Mouse (Mus musculus) forebrain, embryonic 13.5 days (tissue): ENCODE measurements around the gene Kif1a. TPM values are rescaled to one million over a fixed set of nuclear protein-coding genes. Genes with fewer than 3 reads are reported as not detected.

Source experiments
- ATAC-seq: fragments of 200-750 bp; cut with Nextera tagmentation; 2 replicates; pipeline ENCODE4 v1.8.0; 2017
- H3K27ac ChIP-seq: fragments of 300-500 bp; sonication (generic); 2 replicates; pipeline ENCODE4 v1.5.1; 2015; ENCODE audit warnings: inconsistent platforms, mild to moderate bottlenecking, moderate library complexity
- H3K27me3 ChIP-seq: fragments of 300-500 bp; sonication (generic); 2 replicates; pipeline ENCODE4 v1.6.1; 2015; ENCODE audit warnings: mild to moderate bottlenecking, inconsistent platforms
- H3K36me3 ChIP-seq: fragments of 300-500 bp; sonication (generic); 2 replicates; pipeline ENCODE4 v1.6.1; 2015; ENCODE audit warnings: mild to moderate bottlenecking, inconsistent platforms; ENCODE audit not compliant: poor library complexity, severe bottlenecking
- H3K4me1 ChIP-seq: fragments of 300-500 bp; sonication (generic); 2 replicates; pipeline ENCODE4 v1.6.1; 2015; ENCODE audit warnings: inconsistent platforms
- H3K4me2 ChIP-seq: fragments of 300-500 bp; sonication (generic); 2 replicates; pipeline ENCODE4 v1.6.1; 2015; ENCODE audit warnings: inconsistent platforms, mild to moderate bottlenecking, moderate library complexity
- H3K4me3 ChIP-seq: fragments of 300-500 bp; sonication (generic); 2 replicates; pipeline ENCODE4 v1.5.1; 2015; ENCODE audit warnings: mild to moderate bottlenecking, inconsistent platforms
- H3K9ac ChIP-seq: fragments of 300-500 bp; sonication (generic); 2 replicates; pipeline ENCODE4 v1.6.1; 2015; ENCODE audit warnings: mild to moderate bottlenecking, inconsistent platforms
- H3K9me3 ChIP-seq: fragments of 300-500 bp; sonication (generic); replicated peaks from 2 replicates; pipeline ENCODE4 v1.6.1; 2016; ENCODE audit warnings: inconsistent platforms
- WGBS: fragments of 180-500 bp; shearing (Covaris S2); methylation state at CpG from one replicate; pipeline ENCODE4 v1.1.7; 2015; 5-methylcytosine and 5-hydroxymethylcytosine counted together
- polyA plus RNA-seq: library from polyadenylated mRNA; unstranded; fragments of >200 nt; fragmentation: Nextera tagmentation; extraction: Ambion mirVana; gene quantifications from 2 replicates; pipeline ENCODE4 v1.2.1, GENCODE M21; 2015

Kif1a gene
- polyA plus RNA-seq, 1 experiment from 2014 or later: 205 TPM

DNA sequence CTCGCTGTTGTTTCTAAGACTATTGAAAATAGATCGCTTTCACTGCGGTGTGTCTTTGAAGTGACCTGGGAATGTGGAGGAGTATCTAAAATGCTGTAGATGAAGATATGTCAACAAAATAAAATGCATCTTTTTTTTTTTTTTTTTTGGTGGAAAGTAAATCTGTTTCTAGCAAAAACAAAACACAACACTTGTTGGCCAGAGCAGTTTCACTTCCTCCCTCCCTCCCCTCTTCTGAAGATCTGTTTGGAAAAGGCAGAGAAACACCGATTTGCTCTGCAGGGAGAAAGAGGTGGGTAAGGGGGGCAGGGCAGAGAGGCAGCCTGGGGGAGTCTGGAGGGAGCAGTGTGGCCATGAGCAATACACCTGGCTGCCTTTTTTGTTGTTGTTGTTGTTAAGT is 88.4 kb downstream of the Kif1a start:
- H3K4me2 ChIP-seq: no peak overlapping the region
- 90% methylated on average over 4 of the region's 4 CpGs for WGBS
- H3K4me3 ChIP-seq: no peak overlapping the region
- ATAC-seq: no peak
- H3K36me3 ChIP-seq: peaks cover 21% of the 10 kb centered on the region
- no peak overlapping the region for H3K27ac ChIP-seq
- H3K9ac ChIP-seq: no peak overlapping the region
- no peaks in the 10 kb centered on the region for H3K9me3 ChIP-seq
- no peaks in the 10 kb centered on the region for H3K4me1 ChIP-seq
- H3K27me3 ChIP-seq: no peaks in the 10 kb centered on the region

DNA sequence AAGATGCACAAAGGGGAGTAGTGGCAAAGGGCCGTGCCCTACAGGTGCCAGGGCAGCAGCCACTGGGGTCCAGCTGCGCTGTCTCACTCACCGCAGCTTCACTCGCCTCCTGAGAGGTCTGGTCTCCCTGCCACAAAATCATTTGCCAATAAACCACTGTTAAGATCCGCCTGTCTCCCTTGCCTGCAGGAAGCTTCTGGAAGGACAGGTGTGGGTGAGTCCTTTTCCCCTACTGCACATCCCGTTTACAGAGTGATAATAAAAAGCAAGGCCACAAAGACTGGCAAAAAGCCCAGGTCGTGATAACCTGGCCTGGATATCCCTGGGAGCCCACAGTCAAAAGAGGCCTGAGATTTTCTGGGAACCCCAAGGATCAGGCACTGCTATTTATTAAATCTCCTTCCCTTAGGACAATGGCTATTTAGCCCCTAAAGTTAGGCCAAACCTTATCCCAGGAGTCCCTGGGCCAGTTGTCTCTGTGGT is 89.6 kb downstream of the Kif1a start:
- no peak for ATAC-seq
- H3K4me2 ChIP-seq: no peak overlapping the region
- no peaks in the 10 kb centered on the region for H3K4me1 ChIP-seq
- no peak overlapping the region for H3K9ac ChIP-seq
- peaks cover 9% of the 10 kb centered on the region for H3K36me3 ChIP-seq
- WGBS: 85% methylated on average over 7 of the region's 7 CpGs
- H3K9me3 ChIP-seq: no peaks in the 10 kb centered on the region
- H3K4me3 ChIP-seq: no peak overlapping the region
- H3K27me3 ChIP-seq: no peaks in the 10 kb centered on the region
- H3K27ac ChIP-seq: no peak overlapping the region; the same call in 1 of the 2 replicates

GRCm38 (mm10) chr1:93010731-93011130 is 91.0 kb downstream of the Kif1a start:
- no peaks in the 10 kb centered on the region for H3K27me3 ChIP-seq
- H3K27ac ChIP-seq: no peak overlapping the region
- no peak overlapping the region for H3K4me3 ChIP-seq
- WGBS: 30% methylated on average over 3 of the region's 3 CpGs
- 0 out of 2 replicates have a peak, but pooled peaks have one; percentile 7 for ATAC-seq
- H3K9ac ChIP-seq: no peak overlapping the region
- no peaks in the 10 kb centered on the region for H3K4me1 ChIP-seq
- no peaks in the 10 kb centered on the region for H3K36me3 ChIP-seq
- no peaks in the 10 kb centered on the region for H3K9me3 ChIP-seq
- no peak overlapping the region for H3K4me2 ChIP-seq

GRCm38 (mm10) chr1:93009196-93009595 is 92.6 kb downstream of the Kif1a start:
- Histone ChIP-seq H3K4me2 (no peak overlapping the region), H3K9me3 (no peaks in the 10 kb centered on the region), H3K4me1 (no peaks in the 10 kb centered on the region), H3K27me3 (no peaks in the 10 kb centered on the region), H3K27ac (no peak overlapping the region), H3K9ac (no peak overlapping the region), H3K36me3 (no peaks in the 10 kb centered on the region), H3K4me3 (no peak overlapping the region)
- WGBS: 73% methylated on average over 4 of the region's 4 CpGs
- ATAC-seq: no peak

GRCm38 (mm10) chr1:93006061-93006460 is 95.7 kb downstream of the Kif1a start, which contains the start of gene Aqp12:
TSS of gene Aqp12 (plus strand) at chr1:93006334.
- no peaks in the 10 kb centered on the region for H3K27me3 ChIP-seq
- H3K4me1 ChIP-seq: no peaks in the 10 kb centered on the region
- H3K36me3 ChIP-seq: no peaks in the 10 kb centered on the region
- WGBS: 75% methylated on average over 7 of the region's 7 CpGs
- 0 out of 2 replicates have a peak, but pooled peaks cover 3% of the 10 kb centered on the region for H3K9me3 ChIP-seq
- ATAC-seq: no peak
- no peak within 1 kb of the TSS for H3K4me3 ChIP-seq
- H3K4me2 ChIP-seq: no peak within 1 kb of the TSS
- no peak within 1 kb of the TSS for H3K27ac ChIP-seq
- no peak within 1 kb of the TSS for H3K9ac ChIP-seq

GRCm38 (mm10) chr1:92992880-92993279 is 108.9 kb downstream of the Kif1a start:
- Histone ChIP-seq H3K4me1 (no peaks in the 10 kb centered on the region), H3K4me3 (no peak overlapping the region), H3K9me3 (no peaks in the 10 kb centered on the region), H3K9ac (no peak overlapping the region), H3K27ac (no peak overlapping the region), H3K36me3 (no peaks in the 10 kb centered on the region), H3K27me3 (no peaks in the 10 kb centered on the region), H3K4me2 (no peak overlapping the region)
- WGBS: 74% methylated on average over 2 of the region's 2 CpGs
- no peak for ATAC-seq

GRCm38 (mm10) chr1:92992214-92992855 is 109.4 kb downstream of the Kif1a start:
- H3K4me2 ChIP-seq: no peak overlapping the region
- no peak overlapping the region for H3K27ac ChIP-seq
- H3K9me3 ChIP-seq: no peaks in the 10 kb centered on the region
- WGBS: 79% methylated on average over 6 of the region's 6 CpGs
- H3K27me3 ChIP-seq: no peaks in the 10 kb centered on the region
- no peak overlapping the region for H3K4me3 ChIP-seq
- no peak for ATAC-seq
- no peak overlapping the region for H3K9ac ChIP-seq
- H3K4me1 ChIP-seq: no peaks in the 10 kb centered on the region
- H3K36me3 ChIP-seq: no peaks in the 10 kb centered on the region

DNA sequence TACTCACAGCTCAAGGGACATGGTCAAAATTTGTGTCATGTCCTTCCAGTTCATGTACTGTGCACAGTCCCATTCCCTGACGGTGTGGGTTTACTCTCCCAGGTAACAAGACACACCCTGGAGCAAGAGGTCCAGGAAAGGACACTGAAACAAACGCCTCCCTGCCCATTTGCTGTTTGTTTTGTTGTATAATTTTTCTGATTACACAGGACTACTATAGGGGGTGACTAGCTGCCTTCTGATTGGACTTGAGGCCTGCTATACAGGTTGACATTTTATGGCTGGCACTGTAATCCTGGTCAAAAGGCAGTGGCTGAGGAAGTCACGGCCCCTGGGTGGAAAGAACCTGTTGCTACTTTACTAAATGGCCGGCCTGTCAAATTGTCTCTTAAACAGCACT is 111.9 kb downstream of the Kif1a start:
- H3K4me1 ChIP-seq: no peaks in the 10 kb centered on the region
- ATAC-seq: no peak
- H3K9me3 ChIP-seq: no peaks in the 10 kb centered on the region
- H3K27me3 ChIP-seq: no peaks in the 10 kb centered on the region
- no peak overlapping the region for H3K27ac ChIP-seq
- 75% methylated on average over 4 of the region's 4 CpGs for WGBS
- H3K4me2 ChIP-seq: no peak overlapping the region
- H3K4me3 ChIP-seq: no peak overlapping the region
- H3K9ac ChIP-seq: no peak overlapping the region
- no peaks in the 10 kb centered on the region for H3K36me3 ChIP-seq

GRCm38 (mm10) chr1:92988894-92989293 is 112.9 kb downstream of the Kif1a start:
- H3K4me2 ChIP-seq: no peak overlapping the region
- H3K4me3 ChIP-seq: no peak overlapping the region
- H3K4me1 ChIP-seq: no peaks in the 10 kb centered on the region
- no peak overlapping the region for H3K9ac ChIP-seq
- ATAC-seq: no peak
- 86% methylated on average over 4 of the region's 4 CpGs for WGBS
- H3K27ac ChIP-seq: no peak overlapping the region
- H3K9me3 ChIP-seq: no peaks in the 10 kb centered on the region
- H3K36me3 ChIP-seq: no peaks in the 10 kb centered on the region
- H3K27me3 ChIP-seq: no peaks in the 10 kb centered on the region

- H3K4me1 ChIP-seq: no peaks in the 10 kb centered on the region
- no peak overlapping the region for H3K27ac ChIP-seq
- no peak overlapping the region for H3K4me3 ChIP-seq
- H3K9ac ChIP-seq: no peak overlapping the region
- ATAC-seq: no peak
- H3K36me3 ChIP-seq: no peaks in the 10 kb centered on the region
- no peaks in the 10 kb centered on the region for H3K27me3 ChIP-seq
- H3K9me3 ChIP-seq: no peaks in the 10 kb centered on the region
- H3K4me2 ChIP-seq: no peak overlapping the region
- 87% methylated on average over 5 of the region's 5 CpGs for WGBS
These were observed 116.8 kb downstream of the Kif1a start for GRCm38 (mm10) chr1:92984999-92985398.

DNA sequence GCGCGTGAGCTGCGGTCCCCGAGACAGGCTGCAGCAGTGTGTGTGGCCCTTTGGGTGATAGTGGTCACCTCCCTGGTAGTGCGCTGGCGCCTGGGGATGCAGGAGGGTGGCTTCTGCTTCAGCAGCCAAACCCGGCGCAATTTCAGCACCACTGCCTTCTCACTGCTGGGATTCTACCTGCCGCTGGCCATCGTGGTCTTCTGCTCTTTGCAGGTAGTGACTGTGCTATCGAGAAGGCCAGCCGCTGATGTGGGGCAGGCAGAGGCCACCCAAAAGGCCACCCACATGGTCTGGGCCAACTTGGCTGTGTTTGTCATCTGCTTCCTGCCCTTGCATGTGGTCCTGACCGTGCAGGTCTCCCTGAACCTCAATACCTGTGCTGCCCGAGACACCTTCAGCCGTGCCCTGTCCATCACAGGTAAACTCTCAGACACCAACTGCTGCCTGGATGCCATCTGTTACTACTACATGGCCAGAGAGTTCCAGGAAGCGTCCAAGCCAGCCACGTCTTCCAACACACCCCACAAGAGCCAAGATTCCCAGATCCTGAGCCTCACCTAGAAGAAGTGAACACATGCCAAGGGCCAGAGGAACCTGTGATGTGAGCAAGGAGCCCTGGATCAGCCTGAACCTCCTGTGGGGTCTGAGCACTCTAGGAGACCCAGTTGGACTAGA is 118.7 kb downstream of the Kif1a start:
- no peak for ATAC-seq
- Histone ChIP-seq H3K36me3 (no peaks in the 10 kb centered on the region), H3K9me3 (no peaks in the 10 kb centered on the region)

DNA sequence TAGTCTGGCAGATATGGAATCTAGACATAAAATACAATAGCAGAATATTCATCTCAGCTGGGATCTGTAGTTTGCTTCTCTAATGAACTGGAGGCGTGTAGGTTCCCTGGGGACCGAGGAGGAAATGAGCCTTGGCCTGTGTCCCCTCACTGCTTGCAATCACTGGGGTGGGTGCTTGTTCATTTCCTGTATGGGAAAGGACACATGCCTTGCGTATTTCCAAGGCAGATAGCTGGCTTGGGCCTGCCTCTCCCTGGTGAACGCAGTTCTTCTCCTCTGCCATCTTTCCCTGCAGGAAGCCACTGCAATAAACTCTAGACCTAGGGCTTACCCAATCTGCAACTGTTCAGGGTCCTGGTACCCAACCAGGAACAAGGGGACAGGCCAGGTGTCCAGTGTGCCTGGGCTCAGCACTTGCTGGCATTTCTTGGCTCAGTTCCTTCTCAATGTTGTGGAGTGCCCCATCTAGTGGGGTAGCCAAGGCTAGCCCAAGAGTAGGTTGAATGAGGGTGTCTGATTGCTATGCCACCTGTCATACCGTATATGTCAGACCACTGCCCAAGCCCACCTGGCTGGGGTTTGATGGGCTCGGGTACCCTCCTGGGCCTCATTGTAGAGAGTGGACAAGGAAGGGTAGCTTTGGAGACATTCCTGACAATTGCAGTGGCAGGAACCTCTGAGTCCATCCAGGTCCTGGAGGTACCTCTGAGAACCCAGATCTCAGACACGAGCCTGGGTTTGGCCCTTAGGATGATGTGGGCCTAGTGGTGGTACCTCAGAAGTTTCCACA is 120.5 kb downstream of the Kif1a start:
- no peak overlapping the region for H3K27ac ChIP-seq
- H3K4me2 ChIP-seq: no peak overlapping the region
- WGBS: 88% methylated on average over 7 of the region's 7 CpGs
- no peaks in the 10 kb centered on the region for H3K36me3 ChIP-seq
- no peaks in the 10 kb centered on the region for H3K9me3 ChIP-seq
- no peaks in the 10 kb centered on the region for H3K27me3 ChIP-seq
- ATAC-seq: no peak
- no peak overlapping the region for H3K4me3 ChIP-seq
- H3K9ac ChIP-seq: no peak overlapping the region
- H3K4me1 ChIP-seq: no peaks in the 10 kb centered on the region

More for the DNA sequence above, 118.7 kb downstream of the Kif1a start:
- Histone ChIP-seq H3K4me1 (no peaks in the 10 kb centered on the region), H3K9ac (no peak overlapping the region), H3K4me3 (no peak overlapping the region), H3K4me2 (no peak overlapping the region), H3K27ac (no peak overlapping the region), H3K27me3 (no peaks in the 10 kb centered on the region)
- WGBS: 92% methylated on average over 17 of the region's 17 CpGs
